Mouse (Mus musculus) frontal cortex, postnatal 25 days (tissue): ENCODE data around the gene Det1.

Experiments used
- DNase-seq, 2 experiments: peaks; one replicate each; pipeline ENCODE4 v3.0.0; 2022; ENCODE audit warnings: low spot score in 2 of 2

The Det1 gene

DNA sequence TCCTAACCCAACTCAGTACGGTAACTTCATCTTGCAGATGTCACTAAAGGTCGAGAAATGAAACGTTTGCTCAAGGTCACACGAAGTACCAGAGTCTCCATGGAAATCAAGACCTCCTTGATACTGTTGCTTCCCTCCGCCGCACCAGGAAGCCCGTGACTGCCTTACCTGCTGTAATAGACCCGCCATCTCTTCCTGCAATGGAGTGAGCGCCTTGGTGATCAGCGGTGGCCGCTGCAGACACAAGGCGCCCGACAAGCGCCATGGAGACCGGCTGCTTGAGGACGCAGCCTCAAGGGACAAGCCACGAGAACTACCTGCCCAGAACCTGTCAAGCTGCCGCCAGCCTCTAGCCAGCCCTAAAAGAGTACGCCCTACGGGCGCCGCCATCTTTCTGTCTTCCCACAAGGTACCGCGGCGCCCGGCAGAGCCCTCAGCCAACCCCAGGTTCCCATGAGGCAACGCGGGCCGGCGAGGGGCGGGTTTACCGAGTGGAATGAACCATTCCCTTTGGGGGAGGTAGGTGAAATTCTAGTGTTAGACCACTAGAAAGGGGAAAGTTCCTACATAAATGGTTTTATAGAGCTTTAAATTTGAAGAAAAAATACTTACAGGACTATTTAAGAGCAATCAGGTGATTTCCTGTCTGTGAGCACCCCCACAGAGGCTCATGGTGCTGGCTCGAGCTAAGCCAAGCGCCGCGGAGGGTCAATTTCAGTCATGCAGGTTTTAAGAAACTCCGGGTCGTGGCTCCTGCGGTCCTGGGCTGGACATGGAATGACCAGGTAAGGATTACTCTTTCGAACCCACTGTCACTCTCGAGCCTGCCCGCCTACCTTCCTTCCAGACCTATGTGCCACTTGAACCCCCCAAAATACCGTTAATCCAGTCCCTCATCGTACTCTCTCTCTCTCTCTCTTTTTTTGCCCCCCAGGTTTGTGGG is 64.2 kb downstream of the Det1 start, which contains the start of the genes Mrps11 and Mrpl46:
Mrps11 (plus strand) TSS at position 481 of the 943 bp plus-strand sequence.
Mrpl46 (minus strand) TSS at position 893 of the 943 bp plus-strand sequence.
- DNase-seq, result peak; percentile 69 to 82

- no peak for DNase-seq
Measured at GRCm38 (mm10) chr7:78778741-78779140, 68.3 kb downstream of the Det1 start.
